Mouse (Mus musculus) stomach, postnatal 0 days (tissue): ENCODE data around the gene Timm22. TPM values are rescaled to one million over a fixed set of nuclear protein-coding genes. Genes with fewer than 3 reads are reported as not detected.

ENCODE experiments used
- ATAC-seq: fragments of 200-750 bp; cut with Nextera tagmentation; 2 replicates; pipeline ENCODE4 v1.8.0; 2017; ENCODE audit not compliant: low FRiP score, low TSS enrichment
- DNase-seq: peaks from one replicate; pipeline ENCODE4 v3.0.0-alpha.2; 2016; ENCODE audit warnings: low spot score
- H3K27ac ChIP-seq: fragments of 300-500 bp; sonication (generic); replicated peaks from 2 replicates; pipeline ENCODE4 v1.5.1; 2014; ENCODE audit warnings: mild to moderate bottlenecking, control low read depth
- H3K27me3 ChIP-seq: fragments of 300-500 bp; sonication (generic); 2 replicates; pipeline ENCODE4 v1.6.1; 2014; ENCODE audit warnings: low read length; ENCODE audit not compliant: control insufficient read depth, insufficient read depth
- H3K36me3 ChIP-seq: fragments of 300-500 bp; sonication (generic); 2 replicates; pipeline ENCODE4 v1.6.1; 2014; ENCODE audit warnings: low read length, mixed read lengths; ENCODE audit not compliant: control insufficient read depth, insufficient read depth
- H3K4me1 ChIP-seq: fragments of 300-500 bp; sonication (generic); replicated peaks from 2 replicates; pipeline ENCODE4 v1.6.1; 2014; ENCODE audit warnings: antibody characterized with exemption; ENCODE audit not compliant: control insufficient read depth, insufficient read depth
- H3K4me2 ChIP-seq: fragments of 300-500 bp; sonication (generic); replicated peaks from 2 replicates; pipeline ENCODE4 v1.6.1; 2014; ENCODE audit warnings: low read depth, mild to moderate bottlenecking, control low read depth, moderate library complexity
- H3K4me3 ChIP-seq: fragments of 300-500 bp; sonication (generic); 2 replicates; pipeline ENCODE4 v1.5.1; 2014; ENCODE audit warnings: low read depth, low read length, control low read depth
- H3K9ac ChIP-seq: fragments of 300-500 bp; sonication (generic); 2 replicates; pipeline ENCODE4 v1.6.1; 2014; ENCODE audit warnings: mild to moderate bottlenecking, low read length, control low read depth, mixed read lengths
- H3K9me3 ChIP-seq: fragments of 300-500 bp; sonication (generic); 2 replicates; pipeline ENCODE4 v1.6.1; 2016; ENCODE audit warnings: low read length; ENCODE audit not compliant: control insufficient read depth
- CTCF ChIP-seq: IDR thresholded peaks from 2 replicates; pipeline ENCODE4 v1.5.1; 2016; ENCODE audit warnings: antibody characterized with exemption, low read depth, mild to moderate bottlenecking, moderate library complexity
- EP300 ChIP-seq: optimal IDR thresholded peaks from 2 replicates; pipeline ENCODE3; 2016; ENCODE audit warnings: antibody characterized with exemption
- WGBS: fragments of 180-500 bp; shearing (Covaris S2); extraction: QIAGEN DNeasy Blood & Tissue Kit; methylation state at CpG from one replicate; pipeline ENCODE4 v1.1.7; 2014; 5-methylcytosine and 5-hydroxymethylcytosine counted together
- polyA plus RNA-seq: library from polyadenylated mRNA; unstranded; fragments of >200 nt; fragmentation: Nextera tagmentation; extraction: Ambion mirVana; gene quantifications from 2 replicates; pipeline ENCODE4 v1.2.1, GENCODE M21; 2015

Gene Timm22
- polyA plus RNA-seq, 1 experiment from 2014 or later = 82.1 TPM

- Histone ChIP-seq H3K9me3 (no peaks in the 10 kb centered on the region), H3K9ac (peak overlapping the region; percentile 85; the same call in 1 of the 2 replicates), H3K27ac (peak overlapping the region; percentile 89), H3K4me3 (peak overlapping the region; percentile 90), H3K27me3 (no peaks in the 10 kb centered on the region), H3K36me3 (no peaks in the 10 kb centered on the region), H3K4me1 (no peaks in the 10 kb centered on the region), H3K4me2 (peak overlapping the region; percentile 99)
- peak; percentile 61 for DNase-seq
- TF ChIP-seq EP300 = no peak
- peak; percentile 83 for TF ChIP-seq CTCF
- peak; percentile 55 for ATAC-seq
- under 1% methylated on average over 11 of the region's 11 CpGs for WGBS
These were observed 7.0 kb upstream of the Timm22 start for GRCm38 (mm10) chr11:76399587-76400330.

- no peak for DNase-seq
These were observed 5.4 kb upstream of the Timm22 start for GRCm38 (mm10) chr11:76401398-76401797.

GRCm38 (mm10) chr11:76405113-76405512, 1.6 kb upstream of the Timm22 start:
- no peaks in the 10 kb centered on the region for H3K9me3 ChIP-seq
- no peak overlapping the region for H3K27ac ChIP-seq
- DNase-seq (no peak), ATAC-seq (no peak)
- no peak overlapping the region for H3K4me2 ChIP-seq
- WGBS = 62% methylated on average over 4 of the region's 4 CpGs
- H3K4me3 ChIP-seq = no peak overlapping the region
- TF ChIP-seq EP300 = no peak
- TF ChIP-seq CTCF = no peak
- no peak overlapping the region for H3K9ac ChIP-seq
- no peaks in the 10 kb centered on the region for H3K36me3 ChIP-seq
- no peaks in the 10 kb centered on the region for H3K27me3 ChIP-seq
- H3K4me1 ChIP-seq = no peaks in the 10 kb centered on the region

More at GRCm38 (mm10) chr11:76401398-76401797, 5.4 kb upstream of the Timm22 start:
- Histone ChIP-seq H3K36me3 (no peaks in the 10 kb centered on the region), H3K4me3 (no peak overlapping the region), H3K4me2 (no peak overlapping the region), H3K9ac (no peak overlapping the region), H3K27me3 (no peaks in the 10 kb centered on the region), H3K4me1 (no peaks in the 10 kb centered on the region), H3K9me3 (no peaks in the 10 kb centered on the region), H3K27ac (no peak overlapping the region)
- 56% methylated on average over 10 of the region's 10 CpGs for WGBS
- TF ChIP-seq CTCF = no peak
- TF ChIP-seq EP300 = no peak
- no peak for ATAC-seq

- Histone ChIP-seq H3K27me3 (no peaks in the 10 kb centered on the region), H3K27ac (no peak overlapping the region), H3K4me3 (no peak overlapping the region), H3K9me3 (no peaks in the 10 kb centered on the region), H3K4me1 (no peaks in the 10 kb centered on the region), H3K4me2 (no peak overlapping the region), H3K36me3 (no peaks in the 10 kb centered on the region), H3K9ac (no peak overlapping the region)
- no peak for TF ChIP-seq CTCF
- ATAC-seq (no peak), DNase-seq (no peak)
- 75% methylated on average over 5 of the region's 5 CpGs for WGBS
These were observed 1.0 kb upstream of the Timm22 start for GRCm38 (mm10) chr11:76405626-76406264.

- Histone ChIP-seq H3K27me3 (no peaks in the 10 kb centered on the region), H3K27ac (no peak overlapping the region), H3K4me2 (no peak overlapping the region), H3K9me3 (no peaks in the 10 kb centered on the region), H3K4me3 (no peak overlapping the region), H3K36me3 (peaks cover 6% of the 10 kb centered on the region), H3K9ac (no peak overlapping the region), H3K4me1 (no peaks in the 10 kb centered on the region)
- DNase-seq = peak; percentile 69
- no peak for ATAC-seq
- WGBS = 62% methylated on average over 12 of the region's 12 CpGs
- TF ChIP-seq CTCF (peak; percentile 82), EP300 (no peak)
These were observed 4.1 kb downstream of the Timm22 start for GRCm38 (mm10) chr11:76410826-76411225.

GRCm38 (mm10) chr11:76413202-76413601, 6.5 kb downstream of the Timm22 start:
- Histone ChIP-seq H3K27ac (no peak overlapping the region), H3K9me3 (no peaks in the 10 kb centered on the region), H3K4me3 (no peak overlapping the region), H3K4me1 (no peaks in the 10 kb centered on the region), H3K36me3 (peaks cover 11% of the 10 kb centered on the region), H3K9ac (no peak overlapping the region), H3K4me2 (no peak overlapping the region), H3K27me3 (no peaks in the 10 kb centered on the region)
- peak; percentile 13; the same call in 1 of the 2 replicates for ATAC-seq
- DNase-seq = no peak
- TF ChIP-seq CTCF = no peak
- TF ChIP-seq EP300 = no peak
- 62% methylated on average over 4 of the region's 4 CpGs for WGBS
